Mouse (Mus musculus) adrenal gland, postnatal 14 days (tissue): Measurements from ENCODE around the gene Ifit3. TPM values are rescaled to one million over a fixed set of nuclear protein-coding genes. Genes with fewer than 3 reads are reported as not detected.
"Not testable (repeated sequence)": the region's sequence is repeated elsewhere in the genome, so short reads cannot be mapped to it uniquely, and the experiment has no call there.

ENCODE experiments used
- DNase-seq: peaks from one replicate; pipeline ENCODE4 v3.0.0; 2021; ENCODE audit warnings: mixed read lengths
- long read RNA-seq, 2 experiments: library from polyadenylated mRNA; stranded (forward); transcript quantifications; one replicate each; pipeline ENCODE4 v2.0.0; 2021
- total RNA-seq: library from RNA; stranded (reverse); gene quantifications from 2 replicates; pipeline ENCODE4 v1.2.3, GENCODE M21; 2021

Ifit3 gene
- total RNA-seq = 3.6 and 8.2 TPM in 2 replicates
- long read RNA-seq, experiment 1, partial matches to known transcripts = 1 of 3 reads
- long read RNA-seq, experiment 1, other reads (novel, unspliced or antisense) = 0 of 3 reads
- long read RNA-seq, experiment 2, partial matches to known transcripts = 0 of 3 reads
- long read RNA-seq, experiment 2, other reads (novel, unspliced or antisense) = 1 of 3 reads

GRCm38 (mm10) chr19:34583126-34583766, at the start of gene Ifit3:
Gene Ifit3, plus strand, starts transcription at chr19:34583531.
- not testable (repeated sequence) for DNase-seq

GRCm38 (mm10) chr19:34539422-34539821, 43.9 kb upstream of the Ifit3 start:
- DNase-seq = no peak

DNA sequence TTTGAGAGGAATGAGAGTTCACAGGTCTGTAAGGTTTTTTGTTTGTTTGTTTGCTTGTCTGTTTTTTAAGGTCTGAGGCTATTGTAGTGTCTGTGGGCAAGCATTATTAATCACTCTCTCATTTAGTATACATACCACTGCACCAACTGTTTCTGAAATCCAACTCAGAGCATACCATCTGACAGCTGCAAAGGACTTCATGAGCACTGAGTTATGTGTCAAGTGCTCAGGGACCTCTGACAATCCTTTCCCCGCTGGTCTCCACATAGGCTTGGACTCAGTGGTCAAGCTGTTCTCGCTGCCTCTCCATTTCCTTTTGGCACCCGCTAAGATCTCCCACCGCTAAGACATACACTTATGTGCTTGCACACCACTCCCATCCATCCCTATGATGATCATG, 37.1 kb upstream of the Ifit3 start:
- DNase-seq = no peak

- DNase-seq = peak; percentile 89
These were observed 35.4 kb upstream of the Ifit3 start for GRCm38 (mm10) chr19:34547976-34548375.

- no peak for DNase-seq
These were observed 33.2 kb upstream of the Ifit3 start for GRCm38 (mm10) chr19:34550205-34550533.

DNA sequence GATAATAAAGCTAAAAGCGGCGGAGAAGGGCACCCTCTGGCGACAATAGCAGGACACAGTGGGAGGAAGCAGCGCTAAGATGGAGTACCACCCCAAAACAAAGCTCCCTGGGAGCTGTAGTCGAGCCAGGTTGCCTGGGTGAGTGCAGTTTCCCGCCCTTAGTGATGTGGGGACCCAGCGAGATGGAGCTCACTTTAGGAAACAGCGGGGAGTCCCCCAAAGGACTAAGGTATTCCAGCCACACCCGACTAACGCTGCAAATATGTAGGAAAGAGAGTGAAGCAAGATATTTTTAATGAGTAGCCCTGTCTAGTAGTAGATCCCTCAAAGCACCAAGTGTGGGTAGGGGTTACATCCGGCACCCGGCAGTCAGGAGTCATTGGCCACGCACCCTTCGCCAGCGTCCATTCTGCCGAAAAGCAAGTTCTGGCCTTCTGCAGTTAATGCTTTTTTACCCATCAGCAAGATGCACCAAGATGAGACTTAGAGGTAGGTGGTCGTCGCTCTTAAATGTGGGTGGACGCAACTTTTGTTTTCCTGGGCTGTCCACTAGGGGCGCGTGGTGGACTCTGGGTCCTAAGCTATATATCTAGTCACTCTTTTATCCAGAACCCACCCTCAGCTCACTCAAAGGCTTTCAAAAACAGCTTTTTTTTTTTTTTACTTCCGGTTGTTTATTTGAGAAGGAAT, 32.7 kb upstream of the Ifit3 start, which contains the start of gene Ifit2:
Gene Ifit2, plus strand, starts transcription at position 161 of the 690 bp plus-strand sequence.
- peak; percentile 82 for DNase-seq

- no peak for DNase-seq
These were observed 31.4 kb upstream of the Ifit3 start for GRCm38 (mm10) chr19:34551981-34552380.

- DNase-seq = no peak
These were observed 30.3 kb upstream of the Ifit3 start for GRCm38 (mm10) chr19:34553021-34553420.

- no peak for DNase-seq
These were observed 29.8 kb upstream of the Ifit3 start for GRCm38 (mm10) chr19:34553522-34553921.

DNA sequence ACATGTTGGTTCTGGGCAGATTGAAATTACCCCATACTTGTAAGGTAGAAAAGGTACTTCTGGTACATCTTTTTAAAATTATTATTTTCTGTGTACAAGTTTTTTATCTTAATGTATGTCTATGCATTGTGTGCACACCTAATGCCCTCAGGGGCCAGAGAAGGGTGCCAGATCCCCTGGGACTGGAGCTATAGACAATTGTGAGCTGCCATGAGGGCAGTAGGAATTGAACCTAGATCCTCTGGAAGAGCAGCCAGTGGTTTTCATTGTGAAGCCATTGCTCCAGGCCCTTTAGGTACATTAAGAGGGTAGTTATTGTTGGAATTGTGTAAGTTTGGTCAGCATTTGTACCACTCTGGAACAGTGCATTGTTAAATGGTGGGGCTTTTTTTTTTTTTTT, 29.3 kb upstream of the Ifit3 start:
- no peak for DNase-seq

DNA sequence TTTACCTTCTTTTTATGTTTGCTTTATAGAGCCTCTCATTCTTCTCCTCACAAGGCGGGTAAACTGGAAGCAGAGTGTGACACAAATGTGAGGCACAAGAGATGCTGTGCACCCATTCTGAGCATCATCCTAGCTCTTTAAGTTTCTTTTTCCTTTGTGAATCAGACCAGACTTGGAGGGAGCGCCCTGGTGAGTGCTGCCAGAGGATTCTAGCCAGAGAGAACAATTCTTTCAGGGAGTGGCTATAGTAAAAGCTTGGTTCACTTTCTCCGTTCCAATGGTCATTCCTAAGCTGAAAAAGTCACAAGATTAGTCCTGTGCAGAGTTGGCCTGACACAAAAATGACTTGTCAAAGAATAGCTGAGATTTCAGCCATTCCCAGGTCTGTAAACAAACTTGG, 26.7 kb upstream of the Ifit3 start:
- no peak for DNase-seq

DNA sequence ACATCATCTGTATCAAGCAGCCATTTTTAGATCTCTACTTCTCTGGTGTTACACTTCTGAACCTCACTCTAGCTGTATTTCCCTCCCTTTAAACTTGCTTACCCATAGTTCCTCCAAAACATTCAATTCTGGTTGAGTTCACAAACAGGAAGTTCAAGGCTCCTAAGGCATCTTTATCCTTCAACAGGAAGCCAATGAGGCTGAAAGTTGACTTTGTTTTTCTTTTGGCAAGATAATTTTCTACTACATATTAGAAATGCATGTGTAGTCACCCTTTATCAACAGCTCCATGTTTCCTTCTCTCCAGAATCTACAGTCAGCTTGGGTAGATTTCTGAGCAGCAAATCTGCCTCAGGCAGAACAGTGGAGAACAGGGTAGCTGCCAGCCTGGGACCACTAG, 20.8 kb upstream of the Ifit3 start:
- no peak for DNase-seq

- DNase-seq = no peak
These were observed 17.1 kb upstream of the Ifit3 start for GRCm38 (mm10) chr19:34566178-34566784.

GRCm38 (mm10) chr19:34568988-34569895, 14.1 kb upstream of the Ifit3 start:
- DNase-seq = no peak

DNA sequence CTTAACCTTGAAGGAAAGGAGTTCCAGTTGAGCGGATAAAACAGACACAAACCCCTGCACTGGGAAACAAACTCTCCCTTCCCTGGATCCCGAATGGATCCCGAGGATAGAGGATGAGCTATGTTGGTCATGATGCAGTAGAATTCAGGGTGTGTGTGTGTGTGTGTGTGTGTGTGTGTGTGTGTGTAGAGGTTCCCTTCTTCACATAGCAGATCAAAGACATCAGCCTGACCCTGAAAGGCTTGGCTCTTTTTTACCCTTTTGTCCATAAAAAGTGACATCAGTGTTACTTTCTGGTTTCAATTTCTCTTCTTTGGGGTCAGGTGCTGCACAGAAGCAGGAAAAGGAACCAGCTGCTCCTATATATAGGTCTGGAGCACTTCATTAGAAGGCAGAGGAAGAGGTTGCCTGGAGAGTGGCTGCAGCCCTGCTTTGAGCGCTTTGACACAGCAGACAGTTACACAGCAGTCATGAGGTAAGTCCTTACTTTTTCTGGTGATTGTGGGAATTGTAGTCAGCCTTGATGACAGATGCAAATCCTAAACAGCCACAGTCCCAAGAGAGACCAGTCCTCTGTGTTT, 13.3 kb upstream of the Ifit3 start:
- DNase-seq = peak; percentile 24

DNA sequence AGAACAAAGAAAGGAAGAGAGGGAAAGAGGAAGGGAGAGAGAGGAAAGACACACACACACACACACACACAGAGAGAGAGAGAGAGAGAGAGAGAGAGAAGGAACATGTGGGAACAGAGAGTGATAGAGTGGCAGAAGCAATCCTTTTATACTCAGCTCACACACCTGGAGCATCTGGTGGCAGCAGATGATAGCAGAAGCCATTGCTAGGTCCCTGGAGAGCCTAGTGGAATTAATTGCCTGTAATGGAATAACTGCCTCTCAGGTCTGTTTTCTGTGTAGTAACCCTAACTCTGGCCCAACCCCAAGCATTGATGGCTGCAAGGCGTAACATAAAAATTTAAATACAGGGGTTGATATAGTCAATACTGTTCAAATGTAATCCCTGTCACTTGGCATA, 12.3 kb upstream of the Ifit3 start:
- DNase-seq = no peak

- DNase-seq = no peak
These were observed 9.7 kb upstream of the Ifit3 start for GRCm38 (mm10) chr19:34573650-34574049.

DNA sequence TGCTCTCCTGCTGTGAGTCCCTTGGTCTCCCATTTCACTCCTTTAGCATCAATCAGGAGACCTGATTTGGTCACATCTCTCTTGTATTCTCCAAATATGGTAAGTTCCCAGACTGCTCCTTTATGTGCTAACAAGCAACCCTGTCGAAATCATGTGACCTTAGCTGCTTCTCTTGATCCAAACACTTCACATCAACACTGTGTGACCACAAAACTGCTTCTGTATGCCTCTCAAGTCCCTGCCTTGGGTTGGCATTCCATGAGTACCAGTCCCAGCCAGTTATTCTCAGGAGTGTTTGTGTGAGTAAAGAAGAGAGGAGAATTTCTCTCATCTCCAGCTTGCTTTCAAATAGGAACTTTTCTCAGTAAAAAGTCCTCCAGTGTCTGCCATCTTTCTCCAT, 6.2 kb upstream of the Ifit3 start:
- DNase-seq = no peak

DNA sequence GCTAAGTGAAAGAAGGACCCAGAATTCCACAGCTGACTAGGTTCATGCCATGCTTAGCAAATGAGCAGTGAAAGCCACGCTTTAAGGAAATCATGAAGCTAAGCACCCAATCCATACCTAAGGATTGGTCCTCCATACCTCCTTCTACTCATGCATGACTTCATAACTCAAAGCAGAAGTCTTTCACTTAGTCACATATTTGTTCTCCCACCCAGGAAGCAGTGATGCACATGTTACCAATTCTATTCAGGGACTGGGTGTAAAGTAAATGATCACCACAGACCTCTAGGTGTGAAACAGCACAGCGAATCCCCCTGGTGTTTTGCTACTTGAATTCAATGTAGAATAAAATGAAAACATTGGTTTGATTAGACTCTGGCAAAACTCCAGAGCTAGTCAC, 635 bp upstream of the Ifit3 start:
- DNase-seq = not testable (repeated sequence)

- DNase-seq = not testable (repeated sequence)
These were observed 2.6 kb downstream of the Ifit3 start for GRCm38 (mm10) chr19:34585740-34586458.
